Mouse (Mus musculus) testis, adult 2 months (tissue): ENCODE measurements around the gene Slco4a1. TPM values are rescaled to one million over a fixed set of nuclear protein-coding genes. Genes with fewer than 3 reads are reported as not detected.

ENCODE experiments used
- H3K27ac ChIP-seq: fragments of 200-500 bp; 2 replicates; pipeline ENCODE4 v1.5.1; 2012; ENCODE audit warnings: low read depth, low read length; ENCODE audit not compliant: control insufficient read depth, insufficient read depth
- H3K27me3 ChIP-seq: fragments of 200-500 bp; 2 replicates; pipeline ENCODE4 v1.6.1; 2012; ENCODE audit warnings: mild to moderate bottlenecking, low read length, moderate library complexity; ENCODE audit not compliant: control insufficient read depth, insufficient read depth
- H3K36me3 ChIP-seq: fragments of 200-500 bp; 2 replicates; pipeline ENCODE4 v1.6.1; 2012; ENCODE audit warnings: mild to moderate bottlenecking, low read length; ENCODE audit not compliant: control insufficient read depth, insufficient read depth
- H3K4me1 ChIP-seq: fragments of 200-500 bp; 2 replicates; pipeline ENCODE4 v1.6.1; 2012; ENCODE audit warnings: low read length; ENCODE audit not compliant: control insufficient read depth, insufficient read depth
- H3K4me3 ChIP-seq: fragments of 200-500 bp; 2 replicates; pipeline ENCODE4 v1.5.1; 2012; ENCODE audit warnings: low read depth, mild to moderate bottlenecking, low read length, moderate library complexity, mixed read lengths; ENCODE audit not compliant: control insufficient read depth
- CTCF ChIP-seq: fragments of 200-500 bp; IDR thresholded peaks from 2 replicates; pipeline ENCODE4 v1.5.1; 2012; ENCODE audit warnings: low read depth, mild to moderate bottlenecking, inconsistent platforms, low read length, moderate library complexity; ENCODE audit not compliant: control insufficient read depth, insufficient read depth, insufficient replicate concordance
- POLR2A ChIP-seq: fragments of 200-500 bp; IDR thresholded peaks from 2 replicates; pipeline ENCODE4 v1.6.1; 2012; ENCODE audit warnings: low read depth, mild to moderate bottlenecking, inconsistent platforms, low read length, moderate library complexity; ENCODE audit not compliant: control insufficient read depth
- polyA plus RNA-seq: library from polyadenylated mRNA; depleted of rRNA; stranded (reverse); fragments of >200 nt; gene quantifications from 2 replicates; pipeline ENCODE4 v1.2.3, GENCODE M21; 2012

The Slco4a1 gene
- polyA plus RNA-seq, 1 experiment: 0.15 TPM

DNA sequence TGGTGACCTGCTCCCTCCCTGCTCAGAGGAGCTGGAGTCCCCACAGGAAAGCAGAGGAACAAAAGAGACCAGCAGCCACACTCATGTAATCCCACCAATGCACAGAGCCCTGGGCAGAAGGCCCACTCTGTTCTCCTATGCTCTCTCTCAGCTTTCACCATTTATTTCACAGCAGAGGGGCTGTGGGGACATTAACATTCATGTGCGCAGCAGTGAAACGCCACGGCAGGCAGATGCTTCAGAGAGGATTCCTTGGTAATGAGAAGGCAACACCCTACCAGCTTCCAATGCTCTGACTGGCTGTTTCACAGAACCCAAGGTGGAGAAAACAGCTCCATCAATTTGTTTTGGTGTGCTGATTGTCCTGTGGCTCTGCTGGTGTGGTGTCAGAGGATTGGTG is 29.3 kb downstream of the Slco4a1 start:
- Histone ChIP-seq H3K36me3 (no peaks in the 10 kb centered on the region), H3K4me3 (no peak overlapping the region), H3K27ac (no peak overlapping the region), H3K27me3 (no peaks in the 10 kb centered on the region), H3K4me1 (no peaks in the 10 kb centered on the region)
- TF ChIP-seq POLR2A: no peak
- TF ChIP-seq CTCF: no peak

DNA sequence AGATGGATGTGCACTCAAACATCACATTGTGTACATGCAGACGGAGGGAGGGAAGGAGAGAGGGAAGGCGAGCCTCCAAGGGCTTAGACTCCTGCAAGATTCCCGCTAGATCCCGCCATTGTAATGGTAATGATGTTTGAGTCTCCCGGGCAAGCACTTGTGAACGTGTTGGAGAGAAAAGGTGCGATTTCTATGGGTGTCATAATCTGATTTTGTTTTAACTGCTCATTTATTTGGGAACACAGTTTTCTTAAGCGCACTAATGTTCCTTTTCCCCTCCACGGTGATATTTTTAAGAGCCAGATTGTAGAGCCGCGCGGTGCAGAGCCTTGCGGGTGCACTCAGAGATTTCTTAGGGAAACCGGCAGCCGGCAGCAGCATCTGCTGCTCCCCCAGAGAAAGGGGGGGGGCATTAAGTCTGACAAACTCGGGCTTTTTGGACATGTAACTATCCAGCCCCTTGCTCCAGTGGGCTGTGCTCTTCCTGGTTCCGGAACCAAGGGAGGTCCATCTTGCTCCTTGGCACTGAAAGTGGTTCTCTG is 32.2 kb downstream of the Slco4a1 start:
- Histone ChIP-seq H3K4me3 (peak overlapping the region; percentile 33; the same call in 1 of the 2 replicates), H3K36me3 (no peaks in the 10 kb centered on the region), H3K27me3 (no peaks in the 10 kb centered on the region), H3K27ac (no peak overlapping the region), H3K4me1 (no peaks in the 10 kb centered on the region; the same call in 1 of the 2 replicates)
- TF ChIP-seq CTCF (no peak), POLR2A (no peak)

DNA sequence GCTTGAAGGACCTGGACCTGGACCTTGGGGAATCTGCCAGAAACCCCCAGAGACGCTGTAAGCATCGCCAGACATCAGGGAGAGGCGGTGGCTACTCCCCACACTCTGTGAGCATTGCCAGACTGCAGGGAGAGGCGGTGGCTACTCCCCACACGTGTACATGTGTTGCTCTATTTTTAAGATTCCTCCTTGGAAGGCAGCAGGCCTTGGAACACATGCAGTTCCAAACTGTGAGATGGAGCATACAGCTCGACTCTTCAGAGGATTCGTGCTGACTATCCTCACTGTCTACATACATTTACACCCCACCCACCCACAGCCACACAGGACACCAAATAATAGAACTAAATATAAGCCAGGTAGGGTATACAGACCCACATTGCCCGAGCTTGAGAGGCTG is 39.9 kb downstream of the Slco4a1 start:
- H3K27ac ChIP-seq: no peak overlapping the region
- H3K36me3 ChIP-seq: no peaks in the 10 kb centered on the region
- H3K27me3 ChIP-seq: no peaks in the 10 kb centered on the region
- no peak overlapping the region for H3K4me3 ChIP-seq
- TF ChIP-seq CTCF (no peak), POLR2A (no peak)
- H3K4me1 ChIP-seq: peaks cover 4% of the 10 kb centered on the region; the same call in 1 of the 2 replicates

DNA sequence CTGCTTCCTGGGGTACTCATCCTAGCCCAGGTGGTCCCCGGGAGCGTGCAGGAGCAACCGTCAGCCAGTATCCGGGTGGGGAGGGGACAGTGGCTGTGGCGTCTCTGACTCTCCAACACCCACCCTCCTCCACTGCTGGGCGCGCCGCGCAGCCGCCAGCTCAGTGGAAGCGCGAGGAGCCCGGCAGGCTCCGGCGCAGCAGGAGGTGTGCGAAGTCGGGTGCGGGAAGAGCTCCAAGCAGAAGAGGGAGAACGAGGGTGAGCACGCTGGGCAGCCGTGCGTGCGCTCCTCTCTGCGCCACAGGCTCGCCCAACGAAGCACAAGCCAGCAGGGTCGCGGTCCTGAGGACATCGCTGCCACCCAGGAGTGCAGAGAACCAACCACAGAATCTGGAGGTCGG is 43.7 kb downstream of the Slco4a1 start, which contains the start of gene Ntsr1:
Gene Ntsr1, plus strand, starts transcription at position 236 of the 400 bp plus-strand sequence.
- Histone ChIP-seq H3K27ac (no peak within 1 kb of the TSS), H3K4me3 (peak within 1 kb of the TSS; percentile 12), H3K36me3 (no peaks in the 10 kb centered on the region), H3K4me1 (peaks cover 4% of the 10 kb centered on the region; the same call in 1 of the 2 replicates), H3K27me3 (no peaks in the 10 kb centered on the region)
- TF ChIP-seq CTCF (no peak), POLR2A (no peak)

DNA sequence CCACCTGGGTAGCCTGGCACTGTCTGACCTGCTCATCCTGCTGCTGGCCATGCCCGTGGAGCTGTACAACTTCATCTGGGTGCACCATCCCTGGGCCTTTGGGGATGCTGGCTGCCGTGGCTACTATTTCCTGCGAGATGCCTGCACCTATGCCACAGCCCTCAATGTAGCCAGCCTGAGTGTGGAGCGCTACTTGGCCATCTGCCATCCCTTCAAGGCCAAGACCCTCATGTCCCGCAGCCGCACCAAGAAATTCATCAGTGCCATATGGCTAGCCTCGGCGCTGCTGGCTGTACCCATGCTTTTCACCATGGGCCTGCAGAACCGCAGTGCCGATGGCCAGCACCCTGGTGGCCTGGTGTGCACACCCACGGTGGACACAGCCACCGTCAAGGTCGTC is 44.7 kb downstream of the Slco4a1 start:
- peaks cover 4% of the 10 kb centered on the region; the same call in 1 of the 2 replicates for H3K4me1 ChIP-seq
- no peaks in the 10 kb centered on the region for H3K27me3 ChIP-seq
- H3K36me3 ChIP-seq: no peaks in the 10 kb centered on the region
- TF ChIP-seq POLR2A: no peak
- no peak for TF ChIP-seq CTCF
- no peak overlapping the region for H3K27ac ChIP-seq
- H3K4me3 ChIP-seq: no peak overlapping the region

DNA sequence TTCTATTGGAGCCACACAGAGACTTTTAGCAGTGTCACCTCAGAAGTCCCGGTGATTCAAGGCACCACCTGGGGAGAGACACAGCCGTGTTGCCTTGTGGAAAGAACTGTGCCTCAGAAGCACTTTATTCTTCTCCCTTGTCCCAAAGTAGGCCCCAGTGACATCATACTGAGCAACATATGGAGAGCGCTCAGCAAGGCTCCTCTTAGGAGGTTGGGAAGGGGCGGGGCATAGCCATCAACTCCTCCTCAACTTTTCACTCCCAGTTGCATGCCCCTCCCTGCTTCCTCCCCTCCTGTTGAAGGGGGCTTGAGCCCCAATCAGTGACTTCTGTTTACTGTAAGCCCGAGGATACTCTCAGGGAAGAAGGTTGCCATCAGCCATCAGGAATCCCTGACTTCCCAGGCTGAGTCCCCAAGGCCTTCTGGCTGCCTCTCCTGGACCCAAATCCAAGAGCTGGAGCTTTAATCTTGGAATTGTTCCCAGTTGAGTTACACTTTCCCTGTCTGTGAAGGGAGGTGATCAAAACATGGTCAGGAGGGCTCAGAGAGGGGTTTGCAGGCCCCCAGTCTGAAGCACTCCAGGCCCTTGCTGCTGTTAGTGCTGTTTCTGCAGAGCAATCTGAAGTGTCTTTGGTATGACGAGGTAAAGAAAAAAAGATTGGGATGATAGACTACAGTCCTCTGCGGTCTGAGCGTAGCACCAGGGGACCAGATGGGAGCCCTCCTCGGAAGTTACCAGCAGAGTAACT is 45.3 kb downstream of the Slco4a1 start:
- Histone ChIP-seq H3K4me3 (no peak overlapping the region), H3K36me3 (no peaks in the 10 kb centered on the region), H3K27ac (no peak overlapping the region), H3K4me1 (peaks cover 4% of the 10 kb centered on the region; the same call in 1 of the 2 replicates), H3K27me3 (no peaks in the 10 kb centered on the region)
- TF ChIP-seq POLR2A: no peak
- TF ChIP-seq CTCF: no peak

DNA sequence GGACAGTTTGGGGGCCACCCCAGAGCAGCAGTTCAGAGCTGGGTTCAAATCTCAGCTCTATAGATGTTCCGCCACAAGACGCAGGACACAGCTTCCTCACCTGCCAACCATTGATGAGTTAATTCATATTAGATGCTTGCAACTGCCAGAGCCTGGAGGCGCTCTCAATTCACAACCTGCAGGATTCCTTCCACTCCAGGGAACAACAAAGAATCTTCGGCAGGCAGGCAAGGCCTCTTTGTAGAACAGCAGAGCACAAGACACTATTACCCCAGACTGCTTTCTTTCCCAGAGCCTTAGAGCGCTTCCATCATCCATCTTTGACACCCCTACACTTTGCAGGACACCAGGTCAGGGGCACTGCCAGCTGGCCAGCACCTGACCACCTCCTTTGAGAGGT is 50.2 kb downstream of the Slco4a1 start:
- TF ChIP-seq POLR2A (no peak), CTCF (no peak)
- no peak overlapping the region for H3K4me3 ChIP-seq
- H3K36me3 ChIP-seq: no peaks in the 10 kb centered on the region
- H3K27me3 ChIP-seq: no peaks in the 10 kb centered on the region
- H3K4me1 ChIP-seq: no peaks in the 10 kb centered on the region
- H3K27ac ChIP-seq: no peak overlapping the region
